Mouse (Mus musculus) layer of hippocampus, adult 2 months (tissue): ENCODE results near the gene Twf2. TPM values are rescaled to one million over a fixed set of nuclear protein-coding genes. Genes with fewer than 3 reads are reported as not detected.

Experiments
- DNase-seq, 2 experiments: peaks; one replicate each; pipeline ENCODE4 v3.0.0; 2022; ENCODE audit warnings: low spot score in 2 of 2
- H3K27ac ChIP-seq: fragments of 200-600 bp; 2 replicates; pipeline ENCODE4 v1.8.1; 2022
- H3K4me3 ChIP-seq: fragments of 200-600 bp; 2 replicates; pipeline ENCODE4 v1.8.1; 2022; ENCODE audit warnings: mild to moderate bottlenecking
- CTCF ChIP-seq: fragments of 200-600 bp; conservative IDR thresholded peaks from 2 replicates; pipeline ENCODE4 v1.8.1; 2022; ENCODE audit warnings: antibody characterized with exemption, mild to moderate bottlenecking, moderate library complexity
- total RNA-seq, 2 experiments: library from RNA; stranded (reverse); gene quantifications; 2 replicates each; pipeline ENCODE4 v1.2.3; 2021

Twf2 gene
- total RNA-seq, 2 experiments from 2014 or later, result 52.4 to 58.9 TPM

- Histone ChIP-seq H3K27ac (peak overlapping the region; percentile 83; the same call in 1 of the 2 replicates), H3K4me3 (no peak overlapping the region)
- no peak for TF ChIP-seq CTCF
- no peak for DNase-seq
Measured at GRCm38 (mm10) chr9:106192024-106192423, 10.9 kb upstream of the Twf2 start.

GRCm38 (mm10) chr9:106192998-106193397, 9.9 kb upstream of the Twf2 start:
- TF ChIP-seq CTCF, result no peak
- no peak for DNase-seq
- H3K4me3 ChIP-seq, result no peak overlapping the region
- peak overlapping the region; percentile 83 for H3K27ac ChIP-seq

GRCm38 (mm10) chr9:106193930-106194807, 8.7 kb upstream of the Twf2 start:
- peak overlapping the region; percentile 83 for H3K27ac ChIP-seq
- TF ChIP-seq CTCF, result no peak
- DNase-seq, result no peak
- no peak overlapping the region for H3K4me3 ChIP-seq

GRCm38 (mm10) chr9:106195693-106196092, 7.2 kb upstream of the Twf2 start:
- Histone ChIP-seq H3K4me3 (no peak overlapping the region), H3K27ac (peak overlapping the region; percentile 83; the same call in 1 of the 2 replicates)
- no peak for TF ChIP-seq CTCF
- DNase-seq, result no peak

- H3K4me3 ChIP-seq, result no peak overlapping the region
- no peak for DNase-seq
- TF ChIP-seq CTCF, result no peak
- no peak overlapping the region for H3K27ac ChIP-seq
Measured at GRCm38 (mm10) chr9:106197081-106197713, 5.7 kb upstream of the Twf2 start.

GRCm38 (mm10) chr9:106197732-106198131, 5.2 kb upstream of the Twf2 start:
- DNase-seq, result no peak
- Histone ChIP-seq H3K4me3 (no peak overlapping the region), H3K27ac (no peak overlapping the region)
- TF ChIP-seq CTCF, result no peak

- H3K4me3 ChIP-seq, result peak overlapping the region; percentile 55
- no peak for TF ChIP-seq CTCF
- no peak for DNase-seq
- peak overlapping the region; percentile 83 for H3K27ac ChIP-seq
Measured at GRCm38 (mm10) chr9:106198962-106199458, 3.9 kb upstream of the Twf2 start.

- peak within 1 kb of the TSS; percentile 55 for H3K4me3 ChIP-seq
- peak within 1 kb of the TSS; percentile 83 for H3K27ac ChIP-seq
- TF ChIP-seq CTCF, result no peak
- DNase-seq, result no peak
Measured at GRCm38 (mm10) chr9:106199535-106200272, 3.2 kb upstream of the Twf2 start, which contains the start of gene Ppm1m. Ppm1m (minus strand) TSS chr9:106199746.

GRCm38 (mm10) chr9:106201895-106202294, 1.0 kb upstream of the Twf2 start:
- peak overlapping the region; percentile 90; the same call in 1 of the 2 replicates for H3K4me3 ChIP-seq

GRCm38 (mm10) chr9:106203990-106204851, 1.3 kb downstream of the Twf2 start:
- H3K27ac ChIP-seq, result peak overlapping the region; percentile 98
- no peak for DNase-seq
- H3K4me3 ChIP-seq, result peak overlapping the region; percentile 90
- TF ChIP-seq CTCF, result no peak

More at GRCm38 (mm10) chr9:106201895-106202294, 1.0 kb upstream of the Twf2 start:
- H3K27ac ChIP-seq, result no peak overlapping the region
- no peak for DNase-seq
- TF ChIP-seq CTCF, result no peak

- DNase-seq, result no peak
- Histone ChIP-seq H3K27ac (peak overlapping the region; percentile 51; the same call in 1 of the 2 replicates), H3K4me3 (no peak overlapping the region; the same call in 1 of the 2 replicates)
- no peak for TF ChIP-seq CTCF
Measured at GRCm38 (mm10) chr9:106205713-106206290, 2.9 kb downstream of the Twf2 start.
